Mouse (Mus musculus) thymus, adult 2 months (tissue): Measurements from ENCODE around the gene Nisch. TPM values are rescaled to one million over a fixed set of nuclear protein-coding genes. Genes with fewer than 3 reads are reported as not detected.

ENCODE experiments used
- DNase-seq: peaks from one replicate; pipeline ENCODE4 v3.0.0; 2021
- H3K27ac ChIP-seq: fragments of 200-500 bp; 2 replicates; pipeline ENCODE4 v1.5.1; 2012; ENCODE audit warnings: low read length, control low read depth; ENCODE audit not compliant: control insufficient read depth, insufficient read depth
- H3K27me3 ChIP-seq: fragments of 200-500 bp; 2 replicates; pipeline ENCODE4 v1.6.1; 2012; ENCODE audit warnings: mild to moderate bottlenecking, low read length, moderate library complexity, mixed read lengths; ENCODE audit not compliant: control insufficient read depth, insufficient read depth
- H3K36me3 ChIP-seq: fragments of 200-500 bp; 2 replicates; pipeline ENCODE4 v1.6.1; 2012; ENCODE audit warnings: mild to moderate bottlenecking, low read length, moderate library complexity; ENCODE audit not compliant: control insufficient read depth, insufficient read depth
- H3K4me1 ChIP-seq: fragments of 200-500 bp; replicated peaks from 2 replicates; pipeline ENCODE4 v1.6.1; 2012; ENCODE audit warnings: low read length; ENCODE audit not compliant: control insufficient read depth, insufficient read depth
- H3K4me3 ChIP-seq: fragments of 200-500 bp; 2 replicates; pipeline ENCODE4 v1.5.1; 2012; ENCODE audit warnings: mild to moderate bottlenecking, low read length, control low read depth, moderate library complexity; ENCODE audit not compliant: control insufficient read depth, insufficient read depth
- CTCF ChIP-seq: fragments of 200-500 bp; IDR thresholded peaks from 2 replicates; pipeline ENCODE4 v1.5.1; 2012; ENCODE audit warnings: mild to moderate bottlenecking, control low read depth, low read length, moderate library complexity, borderline replicate concordance; ENCODE audit not compliant: control insufficient read depth, poor library complexity, insufficient read depth; ENCODE audit errors: extremely low read depth
- POLR2A ChIP-seq: fragments of 200-500 bp; IDR thresholded peaks from 2 replicates; pipeline ENCODE4 v1.6.1; 2012; ENCODE audit warnings: mild to moderate bottlenecking, low read length, control low read depth, moderate library complexity; ENCODE audit not compliant: control insufficient read depth, poor library complexity, insufficient read depth; ENCODE audit errors: extremely low read depth
- WGBS: fragments of 180-500 bp; shearing (Covaris S2); methylation state at CpG from one replicate; pipeline ENCODE4 v1.1.7; 2018; 5-methylcytosine and 5-hydroxymethylcytosine counted together
- polyA plus RNA-seq: library from polyadenylated mRNA; depleted of rRNA; stranded (reverse); fragments of >200 nt; gene quantifications from 2 replicates; pipeline ENCODE4 v1.2.3, GENCODE M21; 2012; rRNA removed

The Nisch gene
- polyA plus RNA-seq, 1 experiment = 569 TPM

GRCm38 (mm10) chr14:31128826-31129219 lies 87.9 kb downstream of the Nisch start, which contains the start of gene Smim4:
Smim4 (minus strand) TSS chr14:31128956.
- WGBS = under 1% methylated on average over 33 of the region's 33 CpGs
- TF ChIP-seq POLR2A (peak; percentile 86), CTCF (peak; percentile 77; the same call in 1 of the 2 replicates)
- no peaks in the 10 kb centered on the region for H3K27me3 ChIP-seq
- H3K27ac ChIP-seq = peak within 1 kb of the TSS; percentile 42
- H3K4me3 ChIP-seq = peak within 1 kb of the TSS; percentile 77
- DNase-seq = peak; percentile 98
- peaks cover 14% of the 10 kb centered on the region for H3K4me1 ChIP-seq
- H3K36me3 ChIP-seq = no peaks in the 10 kb centered on the region

- H3K27ac ChIP-seq = peak overlapping the region; percentile 42
- no peak for TF ChIP-seq POLR2A
- TF ChIP-seq CTCF = no peak
- H3K27me3 ChIP-seq = no peaks in the 10 kb centered on the region
- 0 out of 2 replicates have a peak, but pooled peaks cover 2% of the 10 kb centered on the region for H3K36me3 ChIP-seq
- H3K4me3 ChIP-seq = peak overlapping the region; percentile 77
- 2% methylated on average over 23 of the region's 23 CpGs for WGBS
- peaks cover 14% of the 10 kb centered on the region for H3K4me1 ChIP-seq
- peak; percentile 57 for DNase-seq
Observed at GRCm38 (mm10) chr14:31128101-31128825, 88.5 kb downstream of the Nisch start.

GRCm38 (mm10) chr14:31126826-31127225 lies 89.9 kb downstream of the Nisch start:
- TF ChIP-seq POLR2A (no peak), CTCF (no peak)
- H3K27me3 ChIP-seq = no peaks in the 10 kb centered on the region
- 96% methylated on average over 8 of the region's 8 CpGs for WGBS
- peaks cover 14% of the 10 kb centered on the region for H3K4me1 ChIP-seq
- no peak overlapping the region for H3K4me3 ChIP-seq
- no peak for DNase-seq
- H3K36me3 ChIP-seq = peaks cover 7% of the 10 kb centered on the region
- no peak overlapping the region for H3K27ac ChIP-seq

GRCm38 (mm10) chr14:31125106-31126075 lies 91.4 kb downstream of the Nisch start:
- H3K27ac ChIP-seq = no peak overlapping the region
- H3K4me3 ChIP-seq = no peak overlapping the region
- H3K4me1 ChIP-seq = peaks cover 9% of the 10 kb centered on the region
- H3K36me3 ChIP-seq = peaks cover 15% of the 10 kb centered on the region
- WGBS = 86% methylated on average over 9 of the region's 9 CpGs
- no peak for TF ChIP-seq POLR2A
- TF ChIP-seq CTCF = no peak
- no peak for DNase-seq
- no peaks in the 10 kb centered on the region for H3K27me3 ChIP-seq

Other genes with a start within 250 kb of the Nisch start
- 11.9 and 13.6 TPM in 2 replicates for gene Glt8d1, start 215.5 kb downstream of the Nisch start, polyA plus RNA-seq
- 133 and 183 TPM in 2 replicates for gene Spcs1, start 215.3 kb downstream of the Nisch start, polyA plus RNA-seq
- gene Pbrm1, start 197.8 kb downstream of the Nisch start, polyA plus RNA-seq = 32.1 and 47.0 TPM in 2 replicates
- 24.0 and 32.9 TPM in 2 replicates for gene Gnl3, start 197.8 kb downstream of the Nisch start, polyA plus RNA-seq
- gene Smim4, start 88.0 kb downstream of the Nisch start, polyA plus RNA-seq = 77.4 and 91.1 TPM in 2 replicates
- gene Nt5dc2, start 85.9 kb downstream of the Nisch start, polyA plus RNA-seq = 220 and 273 TPM in 2 replicates
- 17.2 and 26.7 TPM in 2 replicates for gene Stab1, start 48.3 kb downstream of the Nisch start, polyA plus RNA-seq
- gene Tnnc1, start 8.6 kb downstream of the Nisch start, polyA plus RNA-seq = 4.2 and 103 TPM in 2 replicates
- 1.9 and 2.4 TPM in 2 replicates for gene Sema3g, start 914 bp upstream of the Nisch start, polyA plus RNA-seq
- 7.4 and 8.0 TPM in 2 replicates for gene Phf7, start 34.4 kb upstream of the Nisch start, polyA plus RNA-seq
- gene Bap1, start 34.5 kb upstream of the Nisch start, polyA plus RNA-seq = 106 and 111 TPM in 2 replicates
- gene Dnah1, start 107.0 kb upstream of the Nisch start, polyA plus RNA-seq = 0.39 and 0.54 TPM in 2 replicates
- gene Capn7, start 119.7 kb upstream of the Nisch start, polyA plus RNA-seq = 23.8 and 24.2 TPM in 2 replicates
- gene Sh3bp5, start 219.1 kb upstream of the Nisch start, polyA plus RNA-seq = 10.5 and 10.7 TPM in 2 replicates